Mouse (Mus musculus): ENCODE results near the gene Fyb. TPM values are rescaled to one million over a fixed set of nuclear protein-coding genes. Genes with fewer than 3 reads are reported as not detected.

The Fyb gene
- polyA plus RNA-seq, 1 experiment = not detected

DNA sequence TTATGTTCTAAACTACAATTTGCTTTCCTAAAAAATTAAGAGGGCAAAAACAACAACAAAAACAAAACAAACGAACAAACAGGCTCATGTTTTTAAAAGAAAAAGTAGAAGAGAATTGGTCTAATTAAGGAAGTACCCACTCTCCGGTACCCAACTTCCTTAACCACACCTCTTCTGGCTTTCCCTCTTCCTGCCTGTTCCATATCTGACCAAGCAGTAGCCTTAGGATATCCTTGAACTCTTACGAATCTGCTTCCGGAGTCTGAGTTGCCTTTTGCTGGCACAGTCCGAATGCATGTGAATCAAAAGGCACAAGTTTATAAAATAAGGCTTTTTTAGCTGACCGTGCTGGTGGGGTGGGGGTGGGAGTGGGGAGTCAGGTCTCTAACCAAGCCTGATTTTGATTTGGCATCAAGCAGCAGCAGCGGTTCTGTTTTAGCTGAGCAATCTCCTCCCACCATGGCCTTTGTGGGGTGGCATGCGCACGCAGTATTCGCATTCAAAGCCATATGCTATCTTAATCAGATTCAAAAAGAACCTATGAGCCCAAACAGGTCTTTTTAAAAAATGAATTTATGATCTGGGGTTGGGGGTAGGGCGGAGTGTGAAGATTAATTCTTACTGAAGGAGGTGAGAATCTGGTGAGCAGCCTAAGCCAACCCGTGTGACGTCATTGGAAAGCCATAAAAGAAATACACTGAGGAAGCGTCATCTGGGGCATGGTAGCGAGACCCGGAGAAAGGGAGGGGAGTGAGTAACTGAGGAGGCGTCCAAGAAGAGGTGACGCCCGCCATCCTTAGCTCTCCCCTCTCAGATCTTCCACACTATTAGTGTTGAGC is 3.0 kb upstream of the Fyb start:
- H3K36me3 ChIP-seq (ENCODE audit: control insufficient read depth, insufficient read depth, low read length, poor library complexity, severe bottlenecking) = no peaks in the 10 kb centered on the region
- H3K27me3 ChIP-seq (ENCODE audit: control insufficient read depth, insufficient read depth, low read length, poor library complexity, severe bottlenecking) = no peaks in the 10 kb centered on the region
- no peak overlapping the region for H3K9ac ChIP-seq (ENCODE audit: low read depth, poor library complexity, severe bottlenecking)
- TF ChIP-seq POLR2A (IDR thresholded peaks at IDR 0.05; ENCODE audit: insufficient read depth, low read length) (no peak), CTCF (IDR thresholded peaks at IDR 0.05; ENCODE audit: low read depth, low read length) (no peak), EP300 (IDR thresholded peaks at IDR 0.05; ENCODE audit: insufficient read depth, low read depth, low read length) (no peak)
- H3K4me1 ChIP-seq (ENCODE audit: control insufficient read depth, insufficient read depth, low read length) = no peaks in the 10 kb centered on the region
- H3K27ac ChIP-seq (ENCODE audit: insufficient read depth, low read length) = no peak overlapping the region
- no peak overlapping the region for H3K4me3 ChIP-seq (ENCODE audit: low read depth, low read length)
- H3K9me3 ChIP-seq (replicated peaks; ENCODE audit: control insufficient read depth, insufficient read depth, low read length, poor library complexity, severe bottlenecking) = no peaks in the 10 kb centered on the region

DNA sequence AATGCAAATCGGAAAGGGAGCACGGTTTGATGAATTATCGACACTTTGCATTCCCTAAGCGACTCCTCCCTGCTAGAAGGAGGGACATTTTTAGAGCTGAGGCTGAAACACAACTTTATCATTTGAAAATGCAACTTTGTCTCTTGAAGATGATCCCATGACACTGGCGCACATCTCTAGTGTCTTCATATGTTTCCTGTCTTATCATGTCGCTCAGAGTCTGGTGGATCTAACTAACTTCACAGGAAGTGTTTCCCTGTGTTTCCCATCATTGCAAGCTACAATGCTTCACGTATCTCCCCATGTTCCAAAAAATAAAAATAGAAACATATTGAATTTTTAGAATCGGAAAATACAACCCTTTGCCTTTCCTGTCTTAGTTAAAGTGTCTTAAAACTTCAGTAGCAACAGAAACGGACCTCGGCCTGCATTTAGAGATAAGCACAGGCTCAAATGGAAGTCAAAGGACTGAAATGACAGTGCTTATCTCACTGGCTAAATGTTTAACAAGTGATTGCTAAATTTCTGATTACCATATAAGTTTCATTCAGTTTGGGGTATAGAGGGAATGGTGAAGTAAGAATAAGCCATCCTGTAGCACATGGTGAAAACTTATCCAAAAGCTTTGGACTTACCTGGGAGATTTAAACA is 2.0 kb upstream of the Fyb start:
- TF ChIP-seq POLR2A (IDR thresholded peaks at IDR 0.05; ENCODE audit: insufficient read depth, low read length) (no peak), CTCF (IDR thresholded peaks at IDR 0.05; ENCODE audit: low read depth, low read length) (no peak), EP300 (IDR thresholded peaks at IDR 0.05; ENCODE audit: insufficient read depth, low read depth, low read length) (no peak)
- Histone ChIP-seq H3K36me3 (ENCODE audit: control insufficient read depth, insufficient read depth, low read length, poor library complexity, severe bottlenecking) (no peaks in the 10 kb centered on the region), H3K4me1 (ENCODE audit: control insufficient read depth, insufficient read depth, low read length) (no peaks in the 10 kb centered on the region), H3K4me3 (ENCODE audit: low read depth, low read length) (no peak overlapping the region), H3K9ac (ENCODE audit: low read depth, poor library complexity, severe bottlenecking) (no peak overlapping the region), H3K9me3 (replicated peaks; ENCODE audit: control insufficient read depth, insufficient read depth, low read length, poor library complexity, severe bottlenecking) (no peaks in the 10 kb centered on the region), H3K27me3 (ENCODE audit: control insufficient read depth, insufficient read depth, low read length, poor library complexity, severe bottlenecking) (no peaks in the 10 kb centered on the region; the same call in 1 of the 2 replicates), H3K27ac (ENCODE audit: insufficient read depth, low read length) (no peak overlapping the region)

DNA sequence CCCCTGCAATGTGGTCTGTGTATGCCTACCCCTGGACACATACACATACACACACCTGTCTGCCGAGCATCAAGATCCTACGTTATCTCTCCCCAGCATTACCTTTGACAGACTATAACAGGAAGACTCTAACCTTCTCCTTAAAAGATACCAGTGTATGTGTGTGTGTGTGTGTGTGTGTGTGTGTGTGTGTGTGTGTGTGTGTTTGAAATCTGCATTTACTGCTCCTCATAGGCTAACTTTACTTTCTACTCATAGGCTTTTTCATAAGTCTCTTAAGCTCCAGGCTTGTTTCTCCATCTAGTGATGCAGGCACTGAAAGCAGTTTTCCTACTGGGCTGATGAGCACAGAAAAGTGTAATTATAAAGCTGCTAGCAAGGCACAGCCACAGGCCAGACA is 2.1 kb downstream of the Fyb start:
- Histone ChIP-seq H3K36me3 (ENCODE audit: control insufficient read depth, insufficient read depth, low read length, poor library complexity, severe bottlenecking) (no peaks in the 10 kb centered on the region), H3K27ac (ENCODE audit: insufficient read depth, low read length) (no peak overlapping the region), H3K4me1 (ENCODE audit: control insufficient read depth, insufficient read depth, low read length) (no peaks in the 10 kb centered on the region), H3K9ac (ENCODE audit: low read depth, poor library complexity, severe bottlenecking) (no peak overlapping the region), H3K27me3 (ENCODE audit: control insufficient read depth, insufficient read depth, low read length, poor library complexity, severe bottlenecking) (no peaks in the 10 kb centered on the region; the same call in 1 of the 2 replicates), H3K9me3 (replicated peaks; ENCODE audit: control insufficient read depth, insufficient read depth, low read length, poor library complexity, severe bottlenecking) (no peaks in the 10 kb centered on the region), H3K4me3 (ENCODE audit: low read depth, low read length) (no peak overlapping the region)
- no peak for TF ChIP-seq CTCF (IDR thresholded peaks at IDR 0.05; ENCODE audit: low read depth, low read length)
- no peak for TF ChIP-seq EP300 (IDR thresholded peaks at IDR 0.05; ENCODE audit: insufficient read depth, low read depth, low read length)
- TF ChIP-seq POLR2A (IDR thresholded peaks at IDR 0.05; ENCODE audit: insufficient read depth, low read length) = no peak

DNA sequence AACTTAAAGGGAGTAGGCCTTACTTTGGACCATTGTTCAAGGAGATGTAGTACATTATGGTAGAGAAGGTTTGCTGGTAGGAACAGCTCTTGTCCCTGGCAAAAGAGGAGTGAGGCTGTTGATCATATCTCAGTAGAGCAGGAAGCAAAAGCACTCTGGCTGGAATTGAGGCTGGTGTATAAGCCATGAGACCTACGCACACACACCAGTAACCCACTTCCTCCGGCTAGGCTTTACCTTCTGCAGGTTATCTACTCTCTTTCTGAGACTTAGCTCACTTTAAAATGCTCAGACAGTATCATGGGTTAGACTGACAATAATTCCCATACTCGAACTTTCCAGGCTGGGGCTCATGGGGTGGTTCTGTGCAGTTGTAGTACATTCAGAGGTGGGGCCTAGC is 2.7 kb downstream of the Fyb start:
- Histone ChIP-seq H3K4me1 (ENCODE audit: control insufficient read depth, insufficient read depth, low read length) (no peaks in the 10 kb centered on the region), H3K27ac (ENCODE audit: insufficient read depth, low read length) (no peak overlapping the region), H3K36me3 (ENCODE audit: control insufficient read depth, insufficient read depth, low read length, poor library complexity, severe bottlenecking) (no peaks in the 10 kb centered on the region), H3K4me3 (ENCODE audit: low read depth, low read length) (no peak overlapping the region), H3K27me3 (ENCODE audit: control insufficient read depth, insufficient read depth, low read length, poor library complexity, severe bottlenecking) (no peaks in the 10 kb centered on the region; the same call in 1 of the 2 replicates), H3K9ac (ENCODE audit: low read depth, poor library complexity, severe bottlenecking) (no peak overlapping the region), H3K9me3 (replicated peaks; ENCODE audit: control insufficient read depth, insufficient read depth, low read length, poor library complexity, severe bottlenecking) (no peaks in the 10 kb centered on the region)
- TF ChIP-seq EP300 (IDR thresholded peaks at IDR 0.05; ENCODE audit: insufficient read depth, low read depth, low read length) (no peak), CTCF (IDR thresholded peaks at IDR 0.05; ENCODE audit: low read depth, low read length) (no peak), POLR2A (IDR thresholded peaks at IDR 0.05; ENCODE audit: insufficient read depth, low read length) (no peak)

DNA sequence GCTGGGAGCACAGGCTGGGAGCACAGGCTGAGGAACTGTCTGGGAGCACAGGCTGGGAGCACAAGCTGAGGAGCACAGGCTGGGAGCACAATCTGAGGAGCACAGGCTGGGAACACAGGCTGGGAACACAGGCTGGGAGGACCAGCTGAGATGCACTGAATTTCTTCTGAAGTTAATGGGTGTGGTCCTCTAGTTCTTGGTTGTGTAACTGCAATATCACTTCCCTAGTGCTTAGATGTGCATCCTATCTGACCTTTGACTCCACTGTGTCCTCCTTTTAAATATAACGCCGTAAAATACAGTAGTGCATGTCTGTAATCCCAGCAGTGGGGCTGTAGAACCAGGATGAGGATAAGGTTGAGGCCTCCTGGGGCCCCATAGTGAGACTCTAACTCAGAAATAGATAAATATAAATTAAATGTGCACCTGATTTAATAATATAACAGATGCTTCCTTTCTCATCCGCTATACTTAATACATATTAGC is 11.2 kb downstream of the Fyb start:
- H3K4me3 ChIP-seq (ENCODE audit: low read depth, low read length) = no peak overlapping the region
- H3K36me3 ChIP-seq (ENCODE audit: control insufficient read depth, insufficient read depth, low read length, poor library complexity, severe bottlenecking) = no peaks in the 10 kb centered on the region
- H3K27ac ChIP-seq (ENCODE audit: insufficient read depth, low read length) = no peak overlapping the region
- H3K9me3 ChIP-seq (replicated peaks; ENCODE audit: control insufficient read depth, insufficient read depth, low read length, poor library complexity, severe bottlenecking) = no peaks in the 10 kb centered on the region
- no peak overlapping the region for H3K9ac ChIP-seq (ENCODE audit: low read depth, poor library complexity, severe bottlenecking)
- no peak for TF ChIP-seq CTCF (IDR thresholded peaks at IDR 0.05; ENCODE audit: low read depth, low read length)
- no peak for TF ChIP-seq EP300 (IDR thresholded peaks at IDR 0.05; ENCODE audit: insufficient read depth, low read depth, low read length)
- TF ChIP-seq POLR2A (IDR thresholded peaks at IDR 0.05; ENCODE audit: insufficient read depth, low read length) = no peak
- H3K27me3 ChIP-seq (ENCODE audit: control insufficient read depth, insufficient read depth, low read length, poor library complexity, severe bottlenecking) = no peaks in the 10 kb centered on the region
- no peaks in the 10 kb centered on the region for H3K4me1 ChIP-seq (ENCODE audit: control insufficient read depth, insufficient read depth, low read length)

DNA sequence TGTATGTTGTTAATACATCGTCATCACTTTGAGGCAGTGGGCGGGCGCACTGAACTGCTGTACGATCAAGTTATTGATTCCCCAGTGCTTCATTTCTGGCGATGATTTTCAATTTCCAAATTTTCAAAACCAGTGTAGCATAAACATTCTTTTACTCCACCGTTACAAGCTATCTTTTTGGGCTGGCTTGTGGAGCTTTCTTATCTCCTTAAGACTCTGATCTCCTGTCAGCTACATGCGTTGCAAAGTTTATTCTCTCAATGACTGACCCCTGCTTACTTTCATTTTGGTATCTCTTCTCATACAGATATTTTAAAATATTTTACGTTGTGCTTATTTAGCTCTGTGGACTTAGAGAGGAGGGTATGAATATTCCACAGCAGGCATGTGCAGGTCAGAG is 11.9 kb downstream of the Fyb start:
- Histone ChIP-seq H3K4me3 (ENCODE audit: low read depth, low read length) (no peak overlapping the region), H3K27ac (ENCODE audit: insufficient read depth, low read length) (no peak overlapping the region), H3K9me3 (replicated peaks; ENCODE audit: control insufficient read depth, insufficient read depth, low read length, poor library complexity, severe bottlenecking) (no peaks in the 10 kb centered on the region), H3K36me3 (ENCODE audit: control insufficient read depth, insufficient read depth, low read length, poor library complexity, severe bottlenecking) (no peaks in the 10 kb centered on the region), H3K4me1 (ENCODE audit: control insufficient read depth, insufficient read depth, low read length) (no peaks in the 10 kb centered on the region), H3K9ac (ENCODE audit: low read depth, poor library complexity, severe bottlenecking) (no peak overlapping the region), H3K27me3 (ENCODE audit: control insufficient read depth, insufficient read depth, low read length, poor library complexity, severe bottlenecking) (no peaks in the 10 kb centered on the region)
- TF ChIP-seq EP300 (IDR thresholded peaks at IDR 0.05; ENCODE audit: insufficient read depth, low read depth, low read length) = no peak
- no peak for TF ChIP-seq CTCF (IDR thresholded peaks at IDR 0.05; ENCODE audit: low read depth, low read length)
- no peak for TF ChIP-seq POLR2A (IDR thresholded peaks at IDR 0.05; ENCODE audit: insufficient read depth, low read length)

All from ES-Bruce4 (cell line).